In genomic region chr2:138279641-138280040, GRCm38 (mm10) we compare ENCODE assay signal across 7 mouse cellular contexts. TPM values are rescaled to one million over a fixed set of nuclear protein-coding genes. Genes with fewer than 3 reads are reported as not detected.
A peak's percentile ranks its signal among the peaks of the same experiment; 100 is the strongest.
DNase-seq lines count a peak whose midpoint lies in the region; ATAC-seq and TF ChIP-seq lines count a peak whose summit lies in the region.

No protein-coding gene starts in this region.

- peak overlapping the region; percentile 60 for H3K4me2 ChIP-seq in forebrain, embryonic 15.5 days (replicated peaks)
- H3K4me2 ChIP-seq in limb, embryonic 11.5 days (ENCODE audit: low read depth, severe bottlenecking): peak overlapping the region; percentile 18; the same call in 1 of the 2 replicates
- peak overlapping the region; percentile 59 for H3K4me2 ChIP-seq in stomach, embryonic 16.5 days (ENCODE audit: low read depth, low read length)

- no peak for TF ChIP-seq CTCF in thymus, adult 2 months (IDR thresholded peaks at IDR 0.05; ENCODE audit: borderline replicate concordance, control insufficient read depth, extremely low read depth, insufficient read depth, low read length, poor library complexity)

- H3K4me1 ChIP-seq in thymus, adult 2 months (replicated peaks; ENCODE audit: control insufficient read depth, insufficient read depth, low read length): no peaks in the 10 kb centered on the region
- H3K4me1 ChIP-seq in forebrain, embryonic 15.5 days: peaks cover 35% of the 10 kb centered on the region
- peaks cover 16% of the 10 kb centered on the region for H3K4me1 ChIP-seq in limb, embryonic 11.5 days (ENCODE audit: control insufficient read depth, insufficient read depth, low read length)
- H3K4me1 ChIP-seq in stomach, embryonic 16.5 days (ENCODE audit: control insufficient read depth, insufficient read depth, low read length): peaks cover 49% of the 10 kb centered on the region

- ATAC-seq in forebrain, embryonic 15.5 days (replicated peaks): no peak
- ATAC-seq in limb, embryonic 11.5 days (ENCODE audit: insufficient number of reproducible peaks, low FRiP score, low TSS enrichment, low read depth): peak; percentile 75
- no peak for ATAC-seq in stomach, embryonic 16.5 days (ENCODE audit: insufficient read depth, low FRiP score)

- H3K4me3 ChIP-seq in thymus, adult 2 months (ENCODE audit: control insufficient read depth, insufficient read depth, low read length): no peak overlapping the region
- peak overlapping the region; percentile 46 for H3K4me3 ChIP-seq in forebrain, embryonic 15.5 days
- H3K4me3 ChIP-seq in limb, embryonic 11.5 days (ENCODE audit: low read depth, low read length): no peak overlapping the region
- H3K4me3 ChIP-seq in stomach, embryonic 16.5 days (replicated peaks; ENCODE audit: low read length): peak overlapping the region; percentile 52

- peak; percentile 28 for DNase-seq in thymus, postnatal 4 days
- DNase-seq in thymus, adult 2 months: no peak
- DNase-seq in limb, embryonic 11.5 days (ENCODE audit: low spot score): peak; percentile 54
- no peak for DNase-seq in left cerebral cortex, adult 9 months (ENCODE audit: low spot score in 2 of 2)
- DNase-seq in gastrocnemius, adult 8-10 months (ENCODE audit: low spot score in 2 of 2): no peak

- no peak for TF ChIP-seq POLR2A in thymus, adult 2 months (IDR thresholded peaks at IDR 0.05; ENCODE audit: control insufficient read depth, extremely low read depth, insufficient read depth, low read length, poor library complexity)

- H3K9ac ChIP-seq in forebrain, embryonic 15.5 days (replicated peaks): no peak overlapping the region; the same call in 1 of the 2 replicates
- H3K9ac ChIP-seq in limb, embryonic 11.5 days (ENCODE audit: low read length): no peak overlapping the region
- H3K9ac ChIP-seq in stomach, embryonic 16.5 days (ENCODE audit: low read length): peak overlapping the region; percentile 71

- H3K9me3 ChIP-seq in forebrain, embryonic 15.5 days: no peaks in the 10 kb centered on the region
- no peaks in the 10 kb centered on the region for H3K9me3 ChIP-seq in limb, embryonic 11.5 days (ENCODE audit: control insufficient read depth, low read length)
- H3K9me3 ChIP-seq in stomach, embryonic 16.5 days (replicated peaks; ENCODE audit: control insufficient read depth, low read length): no peaks in the 10 kb centered on the region

- WGBS in thymus, adult 2 months: 64% methylated on average over 11 of the region's 11 CpGs
- WGBS in forebrain, embryonic 15.5 days: 54% methylated on average over 11 of the region's 11 CpGs
- WGBS in limb, embryonic 11.5 days: 47% methylated on average over 11 of the region's 11 CpGs
- WGBS in stomach, embryonic 16.5 days: 23% methylated on average over 11 of the region's 11 CpGs

- no peaks in the 10 kb centered on the region for H3K36me3 ChIP-seq in thymus, adult 2 months (ENCODE audit: control insufficient read depth, insufficient read depth, low read length)
- H3K36me3 ChIP-seq in forebrain, embryonic 15.5 days: peaks cover 10% of the 10 kb centered on the region
- H3K36me3 ChIP-seq in limb, embryonic 11.5 days (ENCODE audit: control insufficient read depth, insufficient read depth, low read length): peaks cover 6% of the 10 kb centered on the region
- H3K36me3 ChIP-seq in stomach, embryonic 16.5 days (ENCODE audit: control insufficient read depth, insufficient read depth, low read length): peaks cover 9% of the 10 kb centered on the region

- H3K27ac ChIP-seq in thymus, adult 2 months (ENCODE audit: control insufficient read depth, insufficient read depth, low read length): no peak overlapping the region
- H3K27ac ChIP-seq in forebrain, embryonic 15.5 days (replicated peaks): no peak overlapping the region
- peak overlapping the region; percentile 42; the same call in 1 of the 2 replicates for H3K27ac ChIP-seq in limb, embryonic 11.5 days (replicated peaks; ENCODE audit: low read depth, low read length)
- H3K27ac ChIP-seq in stomach, embryonic 16.5 days (ENCODE audit: low read length): peak overlapping the region; percentile 92

- no peaks in the 10 kb centered on the region for H3K27me3 ChIP-seq in thymus, adult 2 months (ENCODE audit: control insufficient read depth, insufficient read depth, low read length)
- no peaks in the 10 kb centered on the region for H3K27me3 ChIP-seq in forebrain, embryonic 15.5 days
- H3K27me3 ChIP-seq in limb, embryonic 11.5 days (ENCODE audit: control insufficient read depth, insufficient read depth, low read length): no peaks in the 10 kb centered on the region
- H3K27me3 ChIP-seq in stomach, embryonic 16.5 days (ENCODE audit: control insufficient read depth, insufficient read depth, low read length): no peaks in the 10 kb centered on the region

RNA-seq across cellular contexts. Expression of gene Btbd3, which starts 23.3 kb away (rescaled TPM):
- polyA plus RNA-seq in thymus, adult 2 months (2012; rRNA removed): 2.3 and 3.2 TPM in 2 replicates
- polyA plus RNA-seq in forebrain, embryonic 15.5 days (2015; fragmentation: Nextera tagmentation; extraction: Ambion mirVana): 21.7 and 22.2 TPM in 2 replicates
- polyA plus RNA-seq in limb, embryonic 11.5 days (2014; fragmentation: Nextera tagmentation; extraction: Ambion mirVana): 18.8 and 19.9 TPM in 2 replicates
- polyA plus RNA-seq in stomach, embryonic 16.5 days (2015; fragmentation: Nextera tagmentation; extraction: Ambion mirVana): 26.0 and 33.4 TPM in 2 replicates
- 1 to 10 TPM; 7.3 to 9.6 (median 8.1) TPM for total RNA-seq in gastrocnemius, adult 8-10 months (2022)

Comparison
In these comparisons a context has a peak if more than half of its experiments do, and no peak if none do; other contexts are left out.
1. DNase-seq: peak in thymus, postnatal 4 days (single experiment) and limb, embryonic 11.5 days (single experiment); none in thymus, adult 2 months (single experiment), left cerebral cortex, adult 9 months (0 of 2) and gastrocnemius, adult 8-10 months (0 of 2).
2. H3K27ac ChIP-seq: peak in limb, embryonic 11.5 days (single experiment) and stomach, embryonic 16.5 days (single experiment); none in thymus, adult 2 months (single experiment) and forebrain, embryonic 15.5 days (single experiment).
3. H3K4me3 ChIP-seq: peak in forebrain, embryonic 15.5 days (single experiment) and stomach, embryonic 16.5 days (single experiment); none in thymus, adult 2 months (single experiment) and limb, embryonic 11.5 days (single experiment).
4. Peak in every context shown above with its lines, with median percentiles within 50 percentile points of each other: H3K4me2 ChIP-seq.